Mouse (Mus musculus) Patski (cell line): ENCODE measurements around the gene Agtpbp1. TPM values are rescaled to one million over a fixed set of nuclear protein-coding genes. Genes with fewer than 3 reads are reported as not detected.

Experiments used
- ATAC-seq: fragments of 100-300 bp; one replicate; pipeline ENCODE4 v1.8.0; 2021
- CTCF ChIA-PET: fragments of 350-600 bp; sonication (Branson Sonifier 250); formaldehyde crosslinking; loops from one replicate; lab custom pipeline; 2022; ENCODE audit warnings: inconsistent platforms; lab: Charles Lee
- POLR2A ChIA-PET: fragments of 350-600 bp; sonication (Branson Sonifier 250); formaldehyde crosslinking; loops from one replicate; lab custom pipeline; 2022; ENCODE audit warnings: antibody characterized with exemption, inconsistent platforms; lab: Charles Lee
- DNase-seq: peaks from one replicate; pipeline ENCODE4 v3.0.0-alpha.2; 2011; ENCODE audit warnings: low read depth, low spot score
- H3K27me3 ChIP-seq: fragments of 371-371 bp; one replicate; pipeline ENCODE4 v1.5.1; 2021
- CTCF ChIP-seq: fragments of 100-300 bp; IDR thresholded peaks from one replicate; pipeline ENCODE4 v1.5.1; 2021
- in situ Hi-C: fragments of 300-500 bp; cut with MboI; formaldehyde crosslinking; loops from 3 replicates; pipeline ENCODE4 v1.11.1; 2018; ENCODE audit warnings: low pct_unique_long_range_greater_than_20kb, mixed read lengths
- polyA plus RNA-seq: library from polyadenylated mRNA; unstranded; gene quantifications from one replicate; pipeline ENCODE4 v1.2.3, GENCODE M21; 2021

Gene Agtpbp1
- polyA plus RNA-seq, 1 experiment from 2014 or later, result 39.6 TPM

DNA sequence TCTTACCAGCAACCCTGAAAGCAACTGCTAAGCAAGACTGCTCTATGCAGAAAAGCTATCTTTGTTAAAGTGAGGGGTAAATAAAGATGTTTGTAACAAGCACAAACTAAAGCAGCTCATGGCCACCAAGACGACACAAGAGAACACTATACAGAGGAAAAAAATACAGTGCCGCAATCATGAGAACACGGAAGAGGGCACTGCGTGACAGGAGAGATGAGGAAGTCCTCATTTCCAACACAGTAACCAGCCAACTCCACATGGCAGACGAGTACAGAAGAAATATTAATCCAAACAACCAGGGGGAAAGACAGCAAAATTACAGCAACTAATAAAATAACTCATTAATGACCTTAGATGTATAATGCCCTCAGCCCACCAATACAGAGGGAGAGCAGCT, 115.3 kb downstream of the Agtpbp1 start:
- ChIA-PET POLR2A (no interaction called here), CTCF (no interaction called here)
- no peaks in the 10 kb centered on the region for H3K27me3 ChIP-seq
- ATAC-seq (no peak), DNase-seq (no peak)
- in situ Hi-C loops, result no loop called here
- no peak for TF ChIP-seq CTCF

DNA sequence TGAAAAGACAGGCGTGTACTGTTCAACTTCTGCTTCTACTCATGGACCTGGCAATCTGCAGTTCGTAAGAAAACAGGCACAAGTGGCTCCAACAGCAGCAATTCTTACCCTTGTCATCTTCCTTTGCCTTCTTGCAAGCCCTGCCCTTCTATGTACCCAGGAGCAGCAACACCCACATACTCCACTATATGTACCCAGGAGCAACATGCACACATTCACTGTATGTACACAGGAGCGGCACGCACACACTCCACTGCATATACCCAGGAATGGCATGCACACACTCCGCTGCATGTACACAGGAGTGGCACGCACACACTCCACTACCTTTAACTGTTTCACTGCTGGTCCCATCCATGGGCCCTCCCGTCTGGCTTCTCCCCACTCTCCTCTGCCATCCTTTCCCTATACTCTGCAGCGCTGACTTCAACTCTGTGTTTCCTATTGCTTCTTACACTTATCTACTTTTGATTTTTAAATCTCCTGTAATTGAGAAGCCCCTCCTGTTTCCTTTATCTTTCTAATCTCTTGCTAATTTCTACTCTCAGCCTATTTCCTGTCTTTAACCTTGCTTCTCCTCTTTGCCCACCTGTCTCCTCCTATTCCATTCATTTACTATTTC, 116.7 kb downstream of the Agtpbp1 start:
- DNase-seq, result no peak
- in situ Hi-C loops, result no loop called here
- TF ChIP-seq CTCF, result no peak
- no peaks in the 10 kb centered on the region for H3K27me3 ChIP-seq
- no peak for ATAC-seq
- ChIA-PET POLR2A (no interaction called here), CTCF (no interaction called here)

- no peak for DNase-seq
- ChIA-PET POLR2A (no interaction called here), CTCF (no interaction called here)
- H3K27me3 ChIP-seq, result no peaks in the 10 kb centered on the region
- in situ Hi-C loops, result no loop called here
- no peak for TF ChIP-seq CTCF
- ATAC-seq, result no peak
These were observed 117.4 kb downstream of the Agtpbp1 start for GRCm38 (mm10) chr13:59467591-59467990.

DNA sequence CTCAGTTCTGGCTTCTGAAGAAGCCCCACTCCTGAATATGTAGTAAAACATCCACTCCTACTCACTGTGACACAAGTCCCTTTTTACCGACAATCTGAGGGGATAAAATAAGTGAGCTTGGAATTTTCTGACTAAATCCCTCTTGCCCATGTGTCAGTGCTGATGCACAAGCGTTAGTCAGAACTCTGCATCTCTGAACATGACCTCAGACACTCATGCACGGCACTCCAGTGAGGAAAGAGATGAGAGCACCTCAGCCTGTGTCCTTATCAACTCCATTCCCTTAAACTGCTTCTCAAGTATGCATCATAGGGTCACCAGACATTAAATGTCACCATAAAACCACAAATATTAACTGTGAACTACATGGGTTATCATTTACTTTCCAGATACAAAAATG, 124.1 kb downstream of the Agtpbp1 start:
- DNase-seq (no peak), ATAC-seq (no peak)
- H3K27me3 ChIP-seq, result no peaks in the 10 kb centered on the region
- ChIA-PET CTCF (no interaction called here), POLR2A (no interaction called here)
- TF ChIP-seq CTCF, result no peak
- in situ Hi-C loops, result no loop called here

DNA sequence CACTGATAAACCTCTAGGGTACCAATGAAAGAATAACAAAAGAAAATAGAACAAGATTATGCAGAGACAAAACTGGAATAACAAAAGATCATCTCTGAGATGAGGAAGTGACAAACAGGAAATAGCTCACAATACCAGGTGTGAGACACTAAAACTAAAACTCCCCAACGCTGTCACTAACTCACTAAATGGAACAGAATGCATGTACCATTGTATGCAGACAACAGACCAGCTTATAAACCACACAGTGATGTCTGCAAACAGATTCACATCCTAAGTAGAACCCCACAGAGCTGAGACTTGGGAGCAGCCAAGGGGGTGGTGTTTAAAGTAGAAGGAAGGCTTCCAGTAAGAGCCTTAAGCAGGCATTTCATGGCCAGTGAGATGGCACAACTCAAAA, 128.8 kb downstream of the Agtpbp1 start:
- ChIA-PET CTCF (no interaction called here), POLR2A (no interaction called here)
- no peak for ATAC-seq
- DNase-seq, result no peak
- no peaks in the 10 kb centered on the region for H3K27me3 ChIP-seq
- TF ChIP-seq CTCF, result no peak
- in situ Hi-C loops, result no loop called here

DNA sequence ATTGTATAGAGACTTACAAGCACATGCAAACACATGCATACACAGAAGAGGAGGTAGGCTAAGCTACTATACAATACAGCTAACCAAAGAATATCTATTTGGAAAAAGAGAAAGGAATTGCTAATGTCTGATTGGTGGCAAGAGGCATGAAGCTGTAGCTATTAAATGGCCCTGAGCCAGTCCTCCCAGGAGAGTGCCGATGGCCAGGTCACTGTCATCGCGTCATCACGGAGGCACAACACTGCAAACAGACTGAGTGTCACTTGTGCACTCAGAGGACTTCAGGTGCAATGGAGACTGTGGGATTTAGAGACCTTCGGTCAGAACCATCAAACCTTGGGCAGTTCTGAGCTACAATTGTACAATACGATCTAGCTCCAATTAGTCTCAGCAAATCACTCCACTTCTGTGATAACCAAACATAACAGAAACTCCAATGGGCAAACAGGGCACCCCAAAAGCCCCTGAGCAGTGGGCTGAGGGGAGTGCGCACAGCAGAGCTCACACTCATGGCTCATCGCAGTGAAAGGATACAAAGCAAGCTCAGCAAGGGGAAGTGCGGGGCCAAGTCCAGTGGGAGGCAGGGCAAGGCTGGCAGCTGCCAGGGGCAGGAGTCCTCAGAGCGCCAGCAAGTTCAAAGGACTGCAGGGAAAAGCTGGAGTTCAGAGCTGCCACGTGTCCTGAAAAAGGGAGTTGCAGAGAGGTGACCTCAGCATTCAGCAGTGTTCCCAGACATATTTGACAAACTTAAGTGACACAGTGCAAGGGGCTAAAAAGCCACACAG, 130.8 kb downstream of the Agtpbp1 start:
- ChIA-PET CTCF (no interaction called here), POLR2A (no interaction called here)
- no peaks in the 10 kb centered on the region for H3K27me3 ChIP-seq
- TF ChIP-seq CTCF, result no peak
- in situ Hi-C loops, result no loop called here
- DNase-seq, result no peak
- ATAC-seq, result no peak

DNA sequence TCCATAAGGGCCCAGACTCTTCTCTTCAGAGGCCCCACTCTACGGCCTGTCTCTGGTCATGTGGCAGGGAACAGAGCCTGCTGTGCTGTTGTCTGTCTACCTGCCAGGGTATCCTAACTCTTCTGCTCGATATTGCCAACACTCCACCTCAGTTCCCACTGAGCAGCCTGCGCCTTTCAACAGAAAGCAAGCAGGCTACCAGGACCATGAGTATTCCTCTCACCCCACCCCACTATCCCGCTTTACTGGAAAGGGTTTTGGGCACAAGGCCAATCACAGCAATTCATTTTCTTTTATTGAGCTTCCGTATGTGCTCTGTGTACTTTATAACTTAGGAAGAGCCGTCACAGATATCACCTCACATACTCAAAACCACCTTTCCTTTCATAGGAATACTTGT, 131.4 kb downstream of the Agtpbp1 start:
- CTCF ChIA-PET, result no interaction called here
- DNase-seq (no peak), ATAC-seq (no peak)
- H3K27me3 ChIP-seq, result no peaks in the 10 kb centered on the region
- POLR2A ChIA-PET, result no interaction called here
- in situ Hi-C loops, result no loop called here
- TF ChIP-seq CTCF, result no peak

DNA sequence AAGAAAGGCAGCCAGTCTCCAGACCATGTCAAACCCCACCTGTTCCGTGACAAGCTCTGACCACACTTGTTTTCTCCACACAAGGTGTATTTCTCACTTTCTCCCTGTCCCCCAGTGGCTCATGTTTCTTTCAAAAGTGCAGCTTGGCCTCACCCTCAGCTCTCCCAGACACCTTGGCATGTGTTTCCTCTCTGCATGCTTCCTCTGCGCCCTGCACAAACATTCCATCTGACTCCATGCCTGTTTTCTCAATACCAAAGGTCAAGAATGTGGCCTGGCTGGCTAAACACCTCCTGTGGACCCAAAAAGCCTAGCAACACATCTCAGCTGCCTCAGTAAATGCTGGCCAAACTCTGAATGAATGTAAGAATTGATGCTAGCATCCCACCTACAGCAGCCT, 132.0 kb downstream of the Agtpbp1 start:
- in situ Hi-C loops, result no loop called here
- no peak for DNase-seq
- H3K27me3 ChIP-seq, result no peaks in the 10 kb centered on the region
- ChIA-PET CTCF (no interaction called here), POLR2A (no interaction called here)
- ATAC-seq, result peak; percentile 65
- TF ChIP-seq CTCF, result no peak

DNA sequence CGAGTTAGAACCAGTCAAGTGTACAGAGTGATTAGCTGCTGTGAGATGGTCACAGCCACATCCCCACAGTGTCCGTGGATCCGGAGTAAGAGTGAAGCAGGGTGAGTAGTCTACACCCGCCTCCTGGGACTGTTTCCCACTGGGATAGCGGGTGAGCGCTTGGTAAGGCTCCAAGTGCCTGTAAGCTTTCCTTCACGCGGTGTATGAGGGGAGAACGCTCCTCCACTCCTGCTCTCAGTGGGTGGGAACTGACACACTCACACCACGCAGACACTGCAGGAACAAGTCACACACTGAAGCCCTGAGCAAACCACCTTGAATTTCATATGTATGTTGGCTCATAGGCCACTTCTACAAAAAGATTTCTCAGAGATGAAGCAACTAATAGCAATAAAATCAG, 134.2 kb downstream of the Agtpbp1 start:
- DNase-seq, result no peak
- no peak for ATAC-seq
- no peaks in the 10 kb centered on the region for H3K27me3 ChIP-seq
- in situ Hi-C loops, result no loop called here
- CTCF ChIA-PET, result interaction anchor here (0.7 kb wide), 1 partner anchor 20 kb away, joined by 4 read pairs; no protein-coding TSS in a partner anchor
- TF ChIP-seq CTCF, result no peak
- POLR2A ChIA-PET, result no interaction called here

DNA sequence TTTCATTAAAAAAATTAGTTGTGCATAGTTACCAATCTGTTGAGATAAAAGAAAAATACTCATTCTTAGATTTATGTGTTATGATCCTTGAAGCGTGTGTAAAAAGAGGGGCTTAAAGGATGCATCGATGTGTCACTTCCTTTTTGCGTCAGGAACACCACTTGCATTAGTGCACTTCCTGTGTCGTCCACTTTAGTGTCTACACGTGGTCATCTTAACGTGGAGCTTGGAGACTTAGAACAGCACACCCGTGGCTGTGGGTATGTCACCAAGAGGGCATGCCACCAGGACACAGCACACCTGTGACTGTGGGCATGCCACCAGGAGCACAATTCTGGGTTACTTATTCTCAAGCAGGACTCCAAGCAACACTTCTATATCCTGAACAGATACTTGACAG, 137.9 kb downstream of the Agtpbp1 start:
- ATAC-seq (no peak), DNase-seq (no peak)
- no peak for TF ChIP-seq CTCF
- CTCF ChIA-PET, result no interaction called here
- in situ Hi-C loops, result no loop called here
- H3K27me3 ChIP-seq, result no peaks in the 10 kb centered on the region
- POLR2A ChIA-PET, result no interaction called here

- TF ChIP-seq CTCF, result no peak
- POLR2A ChIA-PET, result no interaction called here
- CTCF ChIA-PET, result no interaction called here
- DNase-seq (no peak), ATAC-seq (no peak)
- no peaks in the 10 kb centered on the region for H3K27me3 ChIP-seq
- in situ Hi-C loops, result no loop called here
These were observed 139.8 kb downstream of the Agtpbp1 start for GRCm38 (mm10) chr13:59445179-59445578.
